Mouse (Mus musculus): ENCODE measurements around the gene Fat4. TPM values are rescaled to one million over a fixed set of nuclear protein-coding genes. Genes with fewer than 3 reads are reported as not detected.

Gene Fat4
- polyA plus RNA-seq, 1 experiment from 2014 or later = 31.1 TPM

DNA sequence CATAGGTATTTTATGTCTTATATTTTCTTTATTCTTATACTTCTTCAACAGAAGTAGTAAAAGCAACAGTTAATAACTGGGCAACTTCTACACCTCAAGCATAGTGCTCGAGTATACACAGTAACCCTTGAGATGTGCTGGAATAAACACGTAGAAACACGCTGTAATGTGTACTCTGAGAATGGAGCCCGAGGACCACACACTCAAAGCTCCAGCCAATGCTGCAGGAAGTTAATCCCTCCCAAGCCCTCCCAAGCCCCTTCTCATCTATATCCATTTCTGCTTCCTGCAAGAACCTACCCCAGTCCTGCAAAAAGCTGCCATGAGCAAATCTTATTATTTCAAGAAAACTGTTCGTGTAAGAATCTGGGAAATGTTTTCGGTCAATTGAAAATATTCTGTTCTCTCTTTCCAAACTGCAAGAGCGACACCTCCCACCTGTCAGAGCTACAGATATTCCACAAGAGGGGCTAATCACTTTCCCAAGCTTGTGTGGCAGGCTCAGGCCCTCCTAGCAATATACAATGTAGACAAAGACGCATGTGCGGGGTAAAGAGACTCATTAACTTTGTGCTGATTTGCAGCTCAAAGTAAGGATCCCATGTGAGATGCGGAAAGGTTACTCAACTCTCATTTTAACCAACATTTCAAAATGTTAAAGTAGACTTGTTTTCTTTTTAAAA is 161.0 kb downstream of the Fat4 start:
- WGBS = 67% methylated on average over 10 of the region's 10 CpGs
- peaks cover 5% of the 10 kb centered on the region; the same call in 1 of the 2 replicates for H3K4me1 ChIP-seq (ENCODE audit: control insufficient read depth, insufficient read depth, low read length)

DNA sequence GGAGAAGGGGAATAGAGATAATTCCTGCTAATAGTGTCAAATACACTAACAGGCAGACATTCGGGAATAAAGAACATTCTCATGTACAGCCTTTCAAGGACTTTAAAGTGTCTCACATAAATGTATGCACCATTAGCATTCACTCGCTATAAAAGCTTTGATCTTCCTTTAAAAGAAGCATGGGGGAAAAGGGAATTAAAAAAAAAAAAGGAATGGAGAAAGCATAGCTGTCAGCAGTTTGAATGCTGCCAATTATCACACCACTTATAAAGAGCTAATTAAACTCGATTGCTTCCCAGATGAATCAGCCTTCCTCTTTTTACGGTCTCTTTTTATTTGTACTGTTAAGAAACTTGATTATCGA is 161.5 kb downstream of the Fat4 start:
- H3K4me1 ChIP-seq (ENCODE audit: control insufficient read depth, insufficient read depth, low read length) = peaks cover 10% of the 10 kb centered on the region
- WGBS = 25% methylated on average over 5 of the region's 5 CpGs
- H3K27ac ChIP-seq (ENCODE audit: low read depth, low read length) = no peak overlapping the region
- peak; percentile 39; the same call in 1 of the 2 replicates for ATAC-seq (ENCODE audit: low read depth)
- no peak overlapping the region for H3K4me2 ChIP-seq (ENCODE audit: low read depth, low read length)
- H3K27me3 ChIP-seq (ENCODE audit: control insufficient read depth, insufficient read depth, low read length) = no peaks in the 10 kb centered on the region
- no peak overlapping the region for H3K4me3 ChIP-seq (ENCODE audit: low read depth, low read length)
- no peaks in the 10 kb centered on the region for H3K36me3 ChIP-seq (ENCODE audit: control insufficient read depth, insufficient read depth, low read length)
- no peaks in the 10 kb centered on the region for H3K9me3 ChIP-seq (ENCODE audit: control insufficient read depth, low read length)
- H3K9ac ChIP-seq (replicated peaks; ENCODE audit: low read depth, low read length) = no peak overlapping the region

More for the DNA sequence above, 161.0 kb downstream of the Fat4 start:
- Histone ChIP-seq H3K27me3 (ENCODE audit: control insufficient read depth, insufficient read depth, low read length) (no peaks in the 10 kb centered on the region), H3K36me3 (ENCODE audit: control insufficient read depth, insufficient read depth, low read length) (no peaks in the 10 kb centered on the region), H3K9ac (replicated peaks; ENCODE audit: low read depth, low read length) (no peak overlapping the region), H3K4me3 (ENCODE audit: low read depth, low read length) (no peak overlapping the region), H3K9me3 (ENCODE audit: control insufficient read depth, low read length) (no peaks in the 10 kb centered on the region), H3K4me2 (ENCODE audit: low read depth, low read length) (no peak overlapping the region), H3K27ac (ENCODE audit: low read depth, low read length) (no peak overlapping the region)
- ATAC-seq (ENCODE audit: low read depth) = no peak

DNA sequence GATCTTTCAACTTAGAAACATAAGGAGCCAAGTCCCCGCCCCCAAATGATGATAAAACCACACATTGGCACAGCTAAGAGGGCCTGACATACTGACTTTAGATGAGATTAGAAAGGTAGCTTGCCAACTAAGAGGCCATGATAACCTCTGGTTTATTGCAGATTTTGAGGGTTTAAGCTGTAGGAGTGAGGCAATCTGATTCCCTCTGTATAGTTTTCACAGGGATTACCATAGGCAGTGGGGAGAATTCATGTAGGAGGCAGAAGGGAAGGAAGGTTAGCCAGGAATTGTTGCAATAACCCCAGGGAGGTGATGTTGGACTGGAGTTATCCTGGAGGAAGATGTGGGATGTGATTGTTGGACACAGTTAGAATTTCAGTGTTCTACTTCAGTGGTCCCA is 163.4 kb downstream of the Fat4 start:
- ATAC-seq (ENCODE audit: low read depth) = no peak
- WGBS = 95% methylated on average over 1 of the region's 1 CpGs
- peaks cover 10% of the 10 kb centered on the region for H3K4me1 ChIP-seq (ENCODE audit: control insufficient read depth, insufficient read depth, low read length)
- no peaks in the 10 kb centered on the region for H3K27me3 ChIP-seq (ENCODE audit: control insufficient read depth, insufficient read depth, low read length)
- H3K9ac ChIP-seq (replicated peaks; ENCODE audit: low read depth, low read length) = no peak overlapping the region
- no peak overlapping the region for H3K27ac ChIP-seq (ENCODE audit: low read depth, low read length)
- H3K36me3 ChIP-seq (ENCODE audit: control insufficient read depth, insufficient read depth, low read length) = no peaks in the 10 kb centered on the region
- no peaks in the 10 kb centered on the region for H3K9me3 ChIP-seq (ENCODE audit: control insufficient read depth, low read length)
- H3K4me3 ChIP-seq (ENCODE audit: low read depth, low read length) = no peak overlapping the region
- no peak overlapping the region for H3K4me2 ChIP-seq (ENCODE audit: low read depth, low read length)

DNA sequence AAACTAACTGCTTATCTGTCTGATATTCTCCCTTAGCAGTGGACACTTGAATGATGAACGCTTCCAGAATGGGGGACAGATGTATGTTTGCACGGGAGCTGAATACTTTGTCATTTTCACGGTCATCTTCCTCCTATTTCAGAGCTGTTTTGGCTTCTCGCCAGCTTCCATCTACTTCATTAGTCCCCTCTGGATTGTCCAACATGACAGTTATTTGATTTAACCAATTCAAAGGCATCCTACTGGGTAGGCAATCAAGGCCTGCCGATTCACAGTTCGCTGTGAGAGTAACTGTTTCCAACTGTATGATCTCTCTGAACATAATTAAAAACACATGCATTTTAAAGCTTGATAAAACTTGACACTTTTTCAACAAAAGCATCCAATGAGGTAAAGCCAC is 166.3 kb downstream of the Fat4 start:
- no peak overlapping the region for H3K9ac ChIP-seq (replicated peaks; ENCODE audit: low read depth, low read length)
- WGBS = 23% methylated on average over 6 of the region's 6 CpGs
- H3K36me3 ChIP-seq (ENCODE audit: control insufficient read depth, insufficient read depth, low read length) = no peaks in the 10 kb centered on the region
- H3K4me1 ChIP-seq (ENCODE audit: control insufficient read depth, insufficient read depth, low read length) = peaks cover 10% of the 10 kb centered on the region
- H3K4me3 ChIP-seq (ENCODE audit: low read depth, low read length) = no peak overlapping the region
- H3K27ac ChIP-seq (ENCODE audit: low read depth, low read length) = no peak overlapping the region
- no peaks in the 10 kb centered on the region for H3K9me3 ChIP-seq (ENCODE audit: control insufficient read depth, low read length)
- no peaks in the 10 kb centered on the region for H3K27me3 ChIP-seq (ENCODE audit: control insufficient read depth, insufficient read depth, low read length)
- ATAC-seq (ENCODE audit: low read depth) = peak; percentile 80
- H3K4me2 ChIP-seq (ENCODE audit: low read depth, low read length) = no peak overlapping the region
